Mouse (Mus musculus): ENCODE results near the gene Scrn2.

GRCm38 (mm10) chr11:97030426-97030825 is 688 bp downstream of the Scrn2 start:
- TF ChIP-seq HCFC1 (IDR thresholded peaks at IDR 0.05; ENCODE audit: borderline replicate concordance, insufficient read depth, low read length), result no peak
- TF ChIP-seq CHD2 (IDR thresholded peaks at IDR 0.05; ENCODE audit: low read depth, low read length), result no peak
- no peak for TF ChIP-seq MAFK (IDR thresholded peaks at IDR 0.05; ENCODE audit: insufficient read depth, low read depth, low read length)
- TF ChIP-seq ZNF384 (IDR thresholded peaks at IDR 0.05; ENCODE audit: low read depth, low read length), result no peak
- no peak for TF ChIP-seq ZC3H11A (IDR thresholded peaks at IDR 0.05; ENCODE audit: borderline replicate concordance, low read depth, low read length)

All from ES-E14 (cell line).